Mouse (Mus musculus) CH12.LX (cell line): Measurements from ENCODE around the gene Plekhj1. TPM values are rescaled to one million over a fixed set of nuclear protein-coding genes. Genes with fewer than 3 reads are reported as not detected.

Experiments used
- DNase-seq: peaks from one replicate; pipeline ENCODE4 v3.0.0-alpha.2; 2013; ENCODE audit errors: extremely low read depth
- H3K27ac ChIP-seq: 2 replicates; pipeline ENCODE4 v1.5.1; 2012; ENCODE audit warnings: low read depth, mild to moderate bottlenecking, control low read depth, moderate library complexity; ENCODE audit not compliant: insufficient read depth
- H3K27me3 ChIP-seq: replicated peaks from 2 replicates; pipeline ENCODE3; 2012; ENCODE audit warnings: inconsistent platforms
- H3K36me3 ChIP-seq, 2 experiments: replicated peaks in 1 of 2; 2 replicates each; pipeline versions ENCODE3 to v1.6.1; 2012; ENCODE audit warnings: inconsistent platforms in 1 of 2, low read length in 1 of 2, mild to moderate bottlenecking in 1 of 2, mixed read lengths in 1 of 2, moderate library complexity in 1 of 2; ENCODE audit not compliant: control insufficient read depth in 1 of 2, insufficient read depth in 1 of 2
- H3K4me1 ChIP-seq, 2 experiments: 2 replicates each; pipeline ENCODE4 v1.6.1; 2012; ENCODE audit warnings: inconsistent platforms in 1 of 2, moderate library complexity in 1 of 2; ENCODE audit not compliant: insufficient read depth in 2 of 2, control insufficient read depth in 1 of 2
- H3K4me2 ChIP-seq: 2 replicates; pipeline ENCODE4 v1.6.1; 2012; ENCODE audit warnings: low read depth, mild to moderate bottlenecking, control low read depth; ENCODE audit not compliant: poor library complexity, insufficient read depth, severe bottlenecking
- H3K4me3 ChIP-seq, 3 experiments: fragments of 150-350 bp in 1 of 3; sonication (generic) in 1 of 3; replicated peaks in 1 of 3; 2 replicates each; pipeline versions ENCODE3 to v1.5.1; 2011 to 2012; ENCODE audit warnings: low read depth in 2 of 3, low read length in 2 of 3, mild to moderate bottlenecking in 2 of 3, moderate library complexity in 2 of 3, control low read depth in 1 of 3, improper control_type of control experiment in 1 of 3, inconsistent platforms in 1 of 3, mixed read lengths in 1 of 3; ENCODE audit not compliant: poor library complexity in 1 of 3
- H3K79me2 ChIP-seq: replicated peaks from 2 replicates; pipeline ENCODE4 v1.6.1; 2012; ENCODE audit warnings: mild to moderate bottlenecking, moderate library complexity; ENCODE audit not compliant: control insufficient read depth, poor library complexity, insufficient read depth, severe bottlenecking; ENCODE audit errors: extremely low read depth
- H3K9ac ChIP-seq: 2 replicates; pipeline ENCODE4 v1.6.1; 2012; ENCODE audit warnings: low read depth, mild to moderate bottlenecking, control low read depth, moderate library complexity; ENCODE audit not compliant: insufficient read depth
- H3K9me3 ChIP-seq: replicated peaks from 2 replicates; pipeline ENCODE3; 2012; ENCODE audit warnings: low read length, inconsistent platforms, mixed read lengths
- CHD1 ChIP-seq: IDR thresholded peaks from 2 replicates; pipeline ENCODE4 v1.6.1; 2012; ENCODE audit warnings: low read depth, low read length, improper control_type of control experiment, inconsistent platforms
- CHD2 ChIP-seq: IDR thresholded peaks from 2 replicates; pipeline ENCODE4 v1.6.1; 2011; ENCODE audit warnings: low read length, improper control_type of control experiment
- CTCF ChIP-seq, 2 experiments: IDR thresholded peaks in 1 of 2; conservative IDR thresholded peaks in 1 of 2; 2 replicates each; pipeline ENCODE4 v1.5.1; 2011 to 2012; ENCODE audit warnings: low read depth in 2 of 2, low read length in 2 of 2, improper control_type of control experiment in 1 of 2, inconsistent platforms in 1 of 2, mild to moderate bottlenecking in 1 of 2, moderate library complexity in 1 of 2
- HCFC1 ChIP-seq: IDR thresholded peaks from 2 replicates; pipeline ENCODE4 v1.6.1; 2012; ENCODE audit warnings: low read depth, mild to moderate bottlenecking, inconsistent platforms, low read length, improper control_type of control experiment
- JUND ChIP-seq: conservative IDR thresholded peaks from 2 replicates; pipeline ENCODE4 v1.6.1; 2011; ENCODE audit warnings: low read depth, low read length, improper control_type of control experiment
- MAX ChIP-seq: IDR thresholded peaks from 2 replicates; pipeline ENCODE4 v1.6.1; 2011; ENCODE audit warnings: low read length, improper control_type of control experiment
- MXI1 ChIP-seq: IDR thresholded peaks from 2 replicates; pipeline ENCODE4 v1.6.1; 2011; ENCODE audit warnings: mild to moderate bottlenecking, low read depth, low read length, improper control_type of control experiment
- MYC ChIP-seq: IDR thresholded peaks from 2 replicates; pipeline ENCODE4 v1.6.1; 2011; ENCODE audit warnings: low read depth, mild to moderate bottlenecking, improper control_type of control experiment, low read length
- RAD21 ChIP-seq: IDR thresholded peaks from 2 replicates; pipeline ENCODE4 v1.6.1; 2011; ENCODE audit warnings: low read depth, mild to moderate bottlenecking, low read length, improper control_type of control experiment, moderate library complexity
- SIN3A ChIP-seq: IDR thresholded peaks from 2 replicates; pipeline ENCODE4 v1.6.1; 2012; ENCODE audit warnings: low read length, improper control_type of control experiment, inconsistent platforms
- TBP ChIP-seq: conservative IDR thresholded peaks from 2 replicates; pipeline ENCODE4 v1.6.1; 2011; ENCODE audit warnings: low read depth, low read length, improper control_type of control experiment
- USF1 ChIP-seq: IDR thresholded peaks from 2 replicates; pipeline ENCODE4 v1.6.1; 2014; ENCODE audit warnings: low read depth, mild to moderate bottlenecking, inconsistent platforms, low read length, improper control_type of control experiment
- ZKSCAN1 ChIP-seq: IDR thresholded peaks from 2 replicates; pipeline ENCODE4 v1.6.1; 2012; ENCODE audit warnings: low read depth, inconsistent platforms, low read length, improper control_type of control experiment, borderline replicate concordance
- ZNF384 ChIP-seq: IDR thresholded peaks from 2 replicates; pipeline ENCODE4 v1.6.1; 2012; ENCODE audit warnings: low read depth, low read length, improper control_type of control experiment, inconsistent platforms
- dilution Hi-C: fragments of 300-500 bp; cut with MboI; formaldehyde crosslinking; loops from 2 replicates; pipeline ENCODE4 v1.14.3; 2020; ENCODE audit warnings: low sequenced_read_pairs; ENCODE audit not compliant: extremely low pct_unique_long_range_greater_than_20kb, extremely low pct_ligation_motif_present
- in situ Hi-C: fragments of 300-500 bp; cut with MboI; formaldehyde crosslinking; loops from 3 replicates; pipeline ENCODE4 v1.14.3; 2019; ENCODE audit warnings: low sequenced_read_pairs, low pct_ligation_motif_present, low pct_unique_long_range_greater_than_20kb, mixed read lengths
- polyA plus RNA-seq: library from polyadenylated mRNA; unstranded; fragments of >175 nt; gene quantifications from 2 replicates; pipeline ENCODE4 v1.2.1, GENCODE M21; 2012; ENCODE audit warnings: low read depth; ENCODE audit not compliant: insufficient read length
- total RNA-seq, 2 experiments: library from RNA; depleted of rRNA; stranded (reverse); fragments of 300-350 nt in 1 of 2; fragments of >200 nt in 1 of 2; gene quantifications; 2 replicates each; pipeline ENCODE4 v1.2.3; 2012 to 2014

The Plekhj1 gene
- total and polyA plus RNA-seq, 3 experiments, result 63.4 to 123 (median 63.8) TPM

- Histone ChIP-seq H3K4me2 (peak overlapping the region; percentile 52), H3K79me2 (peaks cover 63% of the 10 kb centered on the region), H3K27me3 (no peaks in the 10 kb centered on the region), H3K9ac (peak overlapping the region; percentile 96), H3K27ac (no peak overlapping the region), H3K4me3 (peak overlapping the region; percentile 93 to 98 (median 96)), H3K36me3 (peaks cover 0 to 29% of the 10 kb centered on the region in 2 experiments), H3K9me3 (no peaks in the 10 kb centered on the region), H3K4me1 (peaks cover 26 to 61% of the 10 kb centered on the region in 2 experiments)
- TF ChIP-seq SIN3A, result no peak
- no peak for TF ChIP-seq MYC
- TF ChIP-seq MAX, result no peak
- no peak for TF ChIP-seq MXI1
- TF ChIP-seq TBP, result no peak
- TF ChIP-seq HCFC1, result no peak
- no peak for TF ChIP-seq CTCF (conservative IDR thresholded peaks at IDR 0.05 in 1 of 2, IDR thresholded peaks at IDR 0.05 in 1 of 2; ENCODE audit: low read depth in 2 of 2, low read length in 2 of 2)
- no peak for TF ChIP-seq USF1
- no peak for TF ChIP-seq CHD1
- no peak for TF ChIP-seq RAD21
- TF ChIP-seq CHD2, result no peak
- TF ChIP-seq ZNF384, result no peak
- no peak for TF ChIP-seq JUND
- DNase-seq, result no peak
- dilution Hi-C loops (no loop called here), in situ Hi-C loops (no loop called here)
Observed at GRCm38 (mm10) chr10:80756509-80756908, 41.9 kb downstream of the Plekhj1 start.

DNA sequence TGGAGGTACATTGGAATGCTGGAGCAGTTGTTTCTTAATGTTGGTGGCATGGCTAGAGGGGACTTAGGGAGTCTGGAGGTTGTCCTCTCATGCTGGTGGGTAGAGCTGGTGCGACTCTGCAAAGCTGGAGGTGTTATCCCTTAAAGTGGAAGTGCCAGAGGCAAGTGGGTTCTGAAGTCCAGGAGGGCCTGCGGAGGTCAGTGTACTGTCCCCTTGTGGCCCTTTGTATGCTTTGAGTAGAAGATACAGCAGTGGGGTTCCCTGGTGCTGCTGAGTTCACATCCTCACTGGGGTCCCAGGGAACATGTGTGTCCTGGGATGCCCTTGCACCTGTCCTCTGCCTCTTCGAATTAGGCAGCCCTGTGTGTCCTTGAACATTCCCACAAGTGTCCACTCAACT is 42.3 kb downstream of the Plekhj1 start:
- in situ Hi-C loops (no loop called here), dilution Hi-C loops (no loop called here)
- H3K9me3 ChIP-seq, result no peaks in the 10 kb centered on the region
- H3K4me1 ChIP-seq, result peaks cover 28 to 63% of the 10 kb centered on the region in 2 experiments
- H3K4me2 ChIP-seq, result peak overlapping the region; percentile 52
- no peak overlapping the region for H3K27ac ChIP-seq
- no peak for TF ChIP-seq ZKSCAN1
- no peak for TF ChIP-seq CHD2
- TF ChIP-seq MXI1, result 0 out of 2 replicates have a peak, but pooled peaks have one; percentile 33
- peak overlapping the region; percentile 96 for H3K9ac ChIP-seq
- H3K36me3 ChIP-seq, result peaks cover 0 to 26% of the 10 kb centered on the region in 2 experiments
- DNase-seq, result no peak
- peak overlapping the region; percentile 93 to 98 (median 96) for H3K4me3 ChIP-seq
- no peaks in the 10 kb centered on the region for H3K27me3 ChIP-seq
- peaks cover 59% of the 10 kb centered on the region for H3K79me2 ChIP-seq
